Mouse (Mus musculus) B cell, adult 2 months (primary cell): ENCODE measurements around the gene Cgrrf1.
"Not testable (repeated sequence)": the region's sequence is repeated elsewhere in the genome, so short reads cannot be mapped to it uniquely, and the experiment has no call there.

ENCODE experiments used
- DNase-seq, 2 experiments: peaks; one replicate each; pipeline ENCODE4 v3.0.0; 2022

The Cgrrf1 gene

DNA sequence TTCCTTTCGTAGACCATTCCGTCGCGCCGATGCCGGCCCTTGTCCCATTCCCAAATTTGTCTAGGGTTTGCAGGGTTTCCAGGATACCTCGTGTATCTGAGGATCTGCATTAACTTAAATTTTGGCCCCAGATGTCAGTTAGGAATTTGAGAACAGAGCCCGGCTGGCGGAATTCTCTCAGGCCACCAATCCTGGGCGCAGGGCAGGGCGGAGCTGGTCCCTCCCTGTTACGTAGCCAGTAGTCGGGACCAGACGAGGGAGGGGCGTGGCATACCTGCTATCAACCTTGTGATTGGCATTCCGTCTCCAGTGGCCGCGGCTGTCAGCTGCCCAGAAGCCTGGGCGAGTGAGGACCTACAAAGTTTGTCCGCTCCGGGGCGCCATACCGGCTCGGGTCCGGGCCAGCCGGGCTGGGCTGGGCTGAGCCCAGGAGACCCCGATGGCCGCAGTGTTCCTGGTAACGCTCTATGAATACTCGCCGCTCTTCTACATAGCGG, at the start of gene Cgrrf1:
Cgrrf1 (plus strand) TSS at position 289 of the 497 bp plus-strand sequence.
- DNase-seq = peak; percentile 91 to 93

DNA sequence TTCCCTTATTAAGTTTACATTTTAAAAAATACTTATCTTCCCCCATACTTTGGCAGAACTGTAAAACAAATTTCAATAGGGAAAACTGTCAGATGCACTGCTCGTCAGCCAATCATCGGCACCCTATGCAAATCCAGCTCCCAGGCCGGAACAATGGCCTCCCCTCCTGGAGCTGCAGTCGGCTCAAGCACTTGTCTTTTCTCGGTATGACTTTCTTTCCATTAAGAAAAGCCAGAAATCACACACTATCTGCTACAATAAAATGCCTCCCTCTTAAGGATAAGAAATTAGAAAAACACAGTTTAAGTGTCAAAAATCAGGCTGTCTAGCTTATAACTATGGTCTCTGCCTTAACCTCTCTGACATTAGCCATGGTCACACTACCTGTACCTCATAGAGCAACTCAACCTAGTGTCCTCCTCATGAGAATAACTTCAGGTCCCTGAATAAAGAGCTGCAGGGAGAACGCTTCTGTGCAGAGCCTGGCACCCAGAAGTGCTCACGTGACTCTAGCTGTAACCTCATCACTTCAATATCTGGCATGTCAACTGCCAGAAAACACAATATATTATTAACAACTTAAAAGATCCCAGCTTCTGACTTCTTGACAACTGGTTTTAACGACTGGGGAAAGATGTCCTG, 49.6 kb upstream of the Cgrrf1 start:
- no peak for DNase-seq

DNA sequence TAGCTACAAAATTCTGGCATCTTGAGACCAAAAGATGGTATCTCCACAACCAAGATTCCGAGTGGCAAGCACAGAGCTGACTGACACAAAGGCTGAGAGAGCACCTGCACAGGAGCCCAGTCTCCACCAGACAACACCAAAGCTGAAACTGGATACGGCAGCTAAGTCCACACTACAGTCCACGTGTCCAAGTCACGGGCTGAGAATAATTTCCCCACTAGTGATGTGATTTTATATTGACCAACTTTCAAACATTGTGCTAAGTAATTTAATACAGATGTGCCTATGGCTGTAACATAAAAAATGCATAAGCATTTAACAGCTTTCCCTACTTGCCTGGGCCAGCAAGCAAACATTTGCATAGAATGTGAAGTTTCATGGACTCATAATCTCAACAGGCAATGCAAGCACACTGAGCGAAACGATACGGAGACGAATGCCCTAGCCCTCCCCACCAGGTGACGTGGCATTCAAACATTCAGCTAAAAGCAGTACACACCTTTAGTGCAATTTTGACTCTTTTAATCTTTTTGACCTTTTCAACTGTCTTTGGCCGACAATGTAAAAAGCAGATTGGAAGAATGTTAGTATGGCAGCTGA, 48.5 kb upstream of the Cgrrf1 start:
- DNase-seq = no peak

DNA sequence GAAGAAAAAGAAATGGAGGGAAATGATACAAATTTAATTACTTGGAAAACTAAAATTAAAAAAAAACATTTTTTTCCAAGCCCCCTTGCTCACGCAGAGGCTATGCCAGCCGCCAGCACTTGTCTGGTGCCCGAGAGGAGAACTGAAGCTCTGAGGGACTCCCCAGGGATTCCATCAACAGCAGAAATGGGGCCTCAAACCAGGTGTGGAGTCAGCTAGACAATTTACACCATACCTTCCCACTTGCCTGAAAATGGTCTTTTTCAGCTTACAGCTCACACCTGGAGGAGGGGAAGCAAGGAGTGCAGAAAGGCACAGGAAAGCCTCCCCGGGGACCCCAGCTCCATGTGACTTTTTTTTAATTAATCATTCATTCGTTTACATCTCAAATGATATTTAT, 46.7 kb upstream of the Cgrrf1 start:
- DNase-seq = peak in 1 of 2 experiments; percentile 30

DNA sequence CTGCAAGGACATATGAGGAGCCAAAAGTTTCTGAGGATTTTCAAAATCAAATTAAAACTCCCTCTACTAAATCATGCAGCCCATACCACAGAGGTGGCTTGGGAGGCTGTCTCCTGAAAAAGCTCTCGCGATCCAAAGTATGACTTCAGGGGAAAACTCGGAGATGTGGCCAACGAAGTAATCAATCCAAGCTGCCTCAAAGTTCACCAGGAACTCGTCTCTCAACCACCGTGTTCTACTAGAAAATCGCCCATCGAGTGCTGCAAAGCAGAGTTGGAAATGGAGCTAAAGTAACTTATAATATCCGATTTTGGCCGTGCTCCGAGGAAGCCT, 44.5 kb upstream of the Cgrrf1 start:
- no peak for DNase-seq

DNA sequence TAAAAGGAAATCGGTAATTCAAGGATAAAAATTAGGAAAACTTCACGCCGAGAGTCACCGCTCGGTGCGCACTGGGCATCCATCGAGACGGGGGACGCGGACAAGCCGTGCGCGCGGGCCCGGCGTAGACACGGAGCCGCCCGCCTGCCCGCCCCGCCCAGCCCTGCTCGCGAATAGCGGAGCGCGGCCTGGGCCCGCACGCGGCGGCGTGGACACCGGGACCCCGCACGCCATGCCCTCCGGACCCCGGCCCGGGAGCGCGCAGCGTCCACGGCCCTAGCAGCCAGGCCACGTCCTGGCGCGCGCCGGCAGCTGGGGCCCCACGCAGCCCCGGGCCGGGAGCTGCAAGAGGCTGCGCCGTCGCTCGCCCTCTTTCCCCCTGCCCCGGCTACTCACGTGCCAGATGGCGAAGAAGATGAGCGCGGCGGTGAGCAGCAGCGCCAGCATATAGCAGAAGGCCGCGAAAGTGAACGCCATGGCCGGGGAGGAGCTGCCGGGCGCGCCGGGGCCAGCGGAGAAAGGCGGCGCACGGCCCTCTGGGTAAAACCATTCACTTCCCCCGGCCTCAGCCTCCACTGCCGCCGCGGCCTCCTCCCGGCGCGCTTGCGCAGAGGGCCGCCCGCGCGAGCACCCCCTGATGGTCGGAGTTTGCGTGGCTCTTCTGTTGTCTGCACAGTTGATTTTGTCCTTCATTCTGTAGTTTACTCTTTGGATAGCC, 44.0 kb upstream of the Cgrrf1 start, which contains the start of gene Cnih1:
Cnih1 (minus strand) TSS at position 625 of the 718 bp plus-strand sequence.
- DNase-seq = peak; percentile 94 to 96

DNA sequence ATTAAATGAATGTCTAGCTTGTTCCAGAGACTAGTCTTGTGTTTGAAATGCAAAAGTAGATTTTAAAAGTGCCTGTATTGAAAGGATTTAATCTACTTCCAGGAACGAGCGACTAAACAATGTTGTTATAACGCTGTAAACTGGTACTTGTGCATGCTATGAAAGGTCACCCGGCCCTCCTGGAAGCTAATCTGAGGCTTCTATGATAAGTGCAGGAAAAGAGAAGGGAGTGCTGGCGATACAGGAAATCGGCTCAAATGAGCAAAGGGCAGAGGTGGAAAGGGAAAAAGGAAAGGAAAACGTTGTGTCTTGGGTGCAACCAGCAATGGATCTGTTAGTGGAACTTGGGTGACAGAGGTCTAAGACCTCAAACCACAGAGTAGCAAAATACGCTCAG, 43.4 kb upstream of the Cgrrf1 start:
- peak in 1 of 2 experiments; percentile 19 for DNase-seq

DNA sequence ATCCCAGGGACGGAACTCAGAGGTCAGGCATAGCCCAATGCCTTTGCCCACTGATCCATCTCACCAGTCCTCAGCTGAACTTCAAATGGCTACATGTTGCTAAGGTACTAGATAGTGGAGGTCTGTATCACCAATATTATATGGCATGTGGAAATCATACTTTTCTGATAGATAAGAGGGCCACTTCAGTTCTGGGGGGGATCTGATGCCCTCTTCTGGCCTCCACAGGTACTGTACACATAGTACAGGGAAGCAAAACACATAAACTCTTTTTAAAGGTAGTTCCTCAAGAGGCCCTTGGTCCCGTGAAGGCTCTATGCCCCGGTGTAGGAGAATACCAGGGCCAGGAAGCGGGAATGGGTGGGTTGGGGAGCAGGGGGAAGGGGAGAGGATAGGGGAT, 41.6 kb upstream of the Cgrrf1 start:
- DNase-seq = peak; percentile 56 to 64

DNA sequence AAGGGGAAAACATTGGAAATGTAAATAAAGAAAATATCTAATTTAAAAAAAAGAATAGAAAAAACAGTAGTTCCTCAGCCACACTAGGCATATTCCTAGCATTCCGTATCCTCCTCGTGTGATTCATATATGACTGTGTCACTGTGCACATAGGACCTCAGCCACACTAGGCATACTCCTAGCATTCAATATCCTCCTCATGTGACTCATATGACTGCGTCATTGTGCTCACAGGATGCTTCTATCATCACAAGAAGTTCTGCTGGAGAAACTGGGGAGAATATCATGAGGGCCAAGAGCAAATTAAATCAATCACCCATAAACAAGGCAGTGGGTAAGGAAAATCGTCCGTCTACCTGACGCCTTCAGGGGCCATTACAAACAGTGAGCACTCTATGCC, 41.2 kb upstream of the Cgrrf1 start:
- DNase-seq = no peak

DNA sequence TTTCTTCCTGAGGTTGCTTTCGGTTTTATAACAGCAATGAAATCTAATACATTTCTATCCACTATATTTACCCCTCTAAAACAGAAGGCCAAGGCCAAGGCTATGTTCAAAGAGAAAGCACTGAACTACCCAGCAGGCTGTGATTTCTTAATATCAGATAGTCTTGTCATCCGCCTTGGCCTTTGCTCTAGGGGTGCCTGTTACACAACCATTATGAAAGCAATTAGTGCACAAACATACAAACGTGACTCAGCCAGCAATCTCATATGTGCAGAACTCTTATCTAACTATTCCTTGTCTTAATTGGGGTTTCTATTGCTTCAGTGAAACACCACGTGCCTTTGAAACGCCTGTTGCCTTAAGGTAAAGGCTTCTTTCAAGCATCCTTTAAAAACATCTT, 37.8 kb upstream of the Cgrrf1 start:
- DNase-seq = no peak

DNA sequence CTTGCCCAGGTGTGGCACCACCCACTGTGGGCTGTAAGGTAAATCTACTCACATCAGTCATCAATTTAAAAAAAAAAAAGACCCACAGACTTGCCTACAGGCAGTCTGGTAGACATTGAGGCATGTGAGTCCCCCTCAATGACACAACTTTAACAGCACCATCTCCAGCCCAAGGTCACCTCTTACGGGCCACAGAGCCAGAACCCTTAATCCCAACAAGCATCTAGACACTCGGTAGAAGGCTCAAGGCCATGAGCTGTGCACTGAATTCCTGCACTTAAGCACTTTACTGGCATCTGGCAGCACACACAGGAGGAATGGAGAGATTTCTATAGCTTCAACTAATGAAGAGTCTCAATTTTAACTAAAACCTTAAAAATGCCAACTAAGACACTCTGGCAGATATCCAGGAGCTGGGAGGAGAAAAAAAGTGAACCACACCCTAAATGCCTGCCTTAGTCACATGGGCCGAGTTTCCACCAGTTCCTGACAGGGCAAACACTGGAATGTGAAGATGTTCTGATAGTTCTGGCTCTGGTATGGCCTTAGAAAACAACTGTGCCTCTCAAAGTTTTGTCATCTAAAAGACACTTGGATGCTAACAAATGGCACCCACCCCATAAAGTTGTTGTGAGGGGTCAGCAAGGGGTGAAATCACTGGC, 31.1 kb upstream of the Cgrrf1 start:
- DNase-seq = no peak

DNA sequence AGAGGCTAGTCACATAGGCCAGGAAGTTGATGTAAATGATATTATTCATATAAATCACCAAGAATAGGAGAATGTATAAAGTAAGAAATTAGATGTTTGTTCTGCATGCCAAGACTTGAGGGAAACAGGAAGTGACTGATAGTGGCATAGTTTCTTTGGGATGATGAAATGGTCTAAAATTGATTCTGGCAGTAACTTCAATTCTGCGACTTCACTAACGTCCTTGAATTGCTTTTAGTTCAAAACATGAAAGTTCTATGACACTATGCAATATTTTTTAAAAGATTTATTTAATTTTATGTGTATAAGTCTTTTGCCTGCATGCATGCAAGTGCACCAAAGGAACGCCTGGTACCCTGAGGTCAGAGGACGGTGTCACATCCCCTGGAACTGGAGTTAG, 28.7 kb upstream of the Cgrrf1 start:
- DNase-seq = no peak

DNA sequence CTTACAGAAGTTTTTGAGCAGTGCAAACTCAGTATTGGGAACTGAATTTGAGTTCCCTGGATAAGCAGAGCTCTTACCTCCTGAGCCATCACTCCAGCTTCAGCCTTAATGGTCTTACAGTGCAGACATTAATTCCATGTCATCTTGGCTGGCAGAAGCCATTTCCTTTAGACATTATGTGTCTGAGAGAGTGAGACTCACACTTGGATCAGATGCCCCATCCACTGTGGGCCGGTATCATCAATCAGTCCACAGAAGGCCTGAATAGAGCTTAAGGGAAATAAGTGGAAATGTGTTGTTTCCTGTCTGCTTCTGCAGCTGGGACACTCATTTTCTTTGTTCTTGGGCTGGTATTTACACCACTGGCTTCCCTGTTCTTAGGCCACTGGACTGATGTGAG, 28.1 kb upstream of the Cgrrf1 start:
- DNase-seq = no peak

DNA sequence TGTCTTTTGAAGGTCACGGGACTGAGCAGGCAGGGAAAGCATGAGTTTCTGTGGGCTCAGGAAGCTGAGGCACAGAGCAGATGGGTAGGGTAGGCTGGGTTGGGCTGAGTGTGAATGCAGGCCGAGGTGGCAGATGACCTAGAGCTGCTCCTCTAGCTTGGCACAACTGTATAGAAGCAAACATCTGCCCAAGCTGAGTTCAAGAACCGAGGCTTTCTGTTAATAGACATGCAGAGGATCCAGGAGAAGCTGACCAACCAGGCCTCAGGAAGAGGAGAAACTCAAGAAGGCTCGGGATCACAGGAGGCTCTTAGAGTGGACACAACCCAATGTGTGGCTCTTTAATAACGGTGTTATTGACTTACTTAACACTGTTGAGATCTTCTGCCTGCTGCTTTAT, 25.7 kb upstream of the Cgrrf1 start:
- DNase-seq = no peak

DNA sequence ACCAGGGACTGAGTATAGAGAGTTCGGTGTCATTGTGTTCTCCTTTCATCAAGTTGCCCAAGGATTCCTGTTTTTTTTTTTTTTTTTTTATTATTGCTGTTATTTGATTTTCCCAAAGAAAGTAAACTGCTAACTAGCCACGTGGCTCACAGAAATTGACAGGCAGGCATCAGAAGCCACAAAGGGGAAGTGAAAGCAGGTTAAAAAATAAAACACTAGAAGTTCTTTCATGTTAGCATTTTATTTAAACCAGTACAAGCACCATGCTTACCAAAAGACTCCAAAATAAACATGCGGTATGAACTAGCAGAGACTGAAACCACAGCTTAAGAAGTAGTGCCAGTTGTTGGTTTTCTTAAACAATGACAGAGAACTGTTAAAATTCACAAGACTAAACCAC, 24.0 kb upstream of the Cgrrf1 start:
- DNase-seq = peak; percentile 47 to 54

DNA sequence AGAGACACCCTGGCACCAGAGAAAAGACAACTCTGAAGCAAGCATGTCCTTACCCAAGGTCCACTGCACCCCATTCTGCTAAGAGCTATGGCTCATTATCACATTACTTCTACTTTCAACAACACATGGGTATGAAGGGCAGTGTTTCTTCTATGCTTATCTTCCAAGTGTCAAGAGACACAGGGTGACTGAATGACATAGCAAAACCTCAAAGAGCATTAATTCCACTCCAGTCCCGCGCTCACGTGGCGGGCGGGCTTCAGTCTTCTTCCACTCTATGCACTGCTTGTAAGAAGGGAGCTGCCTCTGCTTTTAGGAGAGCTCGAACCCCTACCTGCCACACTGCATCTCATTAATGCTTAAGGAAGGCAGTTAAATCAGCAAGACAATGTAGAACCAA, 16.3 kb upstream of the Cgrrf1 start:
- no peak for DNase-seq

DNA sequence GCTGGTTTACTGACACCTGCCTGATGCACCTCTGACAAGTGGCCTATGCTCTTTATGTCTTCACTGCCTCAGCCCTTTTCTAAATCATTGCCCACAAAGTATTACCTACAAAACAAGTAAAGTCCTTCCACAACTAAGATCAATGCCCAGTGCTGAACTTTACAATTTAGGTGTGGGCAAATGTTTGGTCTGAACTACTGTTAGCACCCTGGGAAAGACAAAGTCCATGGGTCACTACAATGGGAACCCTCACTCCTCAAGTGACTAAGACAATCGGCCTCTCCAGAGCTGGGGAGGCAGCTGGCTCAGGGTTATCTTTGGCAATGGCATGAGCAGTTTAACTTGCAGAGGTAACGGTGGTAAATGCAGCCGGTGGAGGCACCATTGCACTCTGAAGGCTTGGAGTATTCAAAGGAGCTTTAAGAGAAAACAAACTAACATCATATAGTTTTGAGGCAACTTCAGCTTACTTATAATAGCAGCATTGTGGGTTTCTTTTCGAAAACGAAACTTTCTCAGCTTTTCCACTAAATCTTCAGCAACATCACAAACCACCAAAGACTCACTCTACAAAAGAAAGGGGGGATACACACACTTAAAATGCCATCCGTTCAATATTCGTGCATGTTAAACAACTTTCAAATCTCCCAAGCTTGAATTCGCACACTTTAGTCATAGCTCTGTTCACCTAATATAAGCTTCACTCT, 14.9 kb upstream of the Cgrrf1 start:
- no peak for DNase-seq

DNA sequence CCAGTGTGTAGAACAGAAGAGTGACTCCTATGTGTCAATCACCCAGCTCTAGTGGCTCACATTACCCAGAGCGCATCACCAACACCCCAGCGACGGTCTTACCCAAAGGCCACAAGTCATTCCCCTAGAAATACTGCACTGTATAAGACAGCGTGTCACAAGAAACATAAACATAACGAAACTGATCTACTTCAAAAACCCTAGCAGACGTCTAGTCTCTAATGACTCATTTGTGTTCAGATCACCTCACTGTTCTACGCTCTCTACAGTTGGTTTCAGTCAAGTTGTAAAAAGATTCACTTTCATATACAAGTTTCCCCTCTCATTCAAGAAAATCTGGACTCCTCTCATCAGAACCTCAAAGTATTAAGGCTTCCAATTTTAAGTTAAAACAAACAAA, 13.2 kb upstream of the Cgrrf1 start:
- DNase-seq = no peak

DNA sequence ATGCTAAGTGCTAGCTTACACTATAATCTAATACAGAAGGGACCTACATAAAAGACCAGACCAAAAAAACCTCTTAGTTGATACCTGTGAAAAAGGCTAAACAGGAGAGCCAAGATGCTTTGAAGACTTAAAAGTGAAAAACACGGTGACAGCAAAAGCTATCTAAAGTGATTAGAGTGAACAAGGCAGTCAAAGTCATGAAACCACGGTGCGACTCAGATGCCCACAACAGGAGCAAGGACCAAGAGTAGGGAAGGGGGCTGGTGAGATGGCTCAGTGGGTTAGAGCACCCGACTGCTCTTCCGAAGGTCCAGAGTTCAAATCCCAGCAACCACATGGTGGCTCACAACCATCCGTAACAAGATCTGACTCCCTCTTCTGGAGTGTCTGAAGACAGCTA, 12.0 kb upstream of the Cgrrf1 start:
- not testable (repeated sequence) for DNase-seq

DNA sequence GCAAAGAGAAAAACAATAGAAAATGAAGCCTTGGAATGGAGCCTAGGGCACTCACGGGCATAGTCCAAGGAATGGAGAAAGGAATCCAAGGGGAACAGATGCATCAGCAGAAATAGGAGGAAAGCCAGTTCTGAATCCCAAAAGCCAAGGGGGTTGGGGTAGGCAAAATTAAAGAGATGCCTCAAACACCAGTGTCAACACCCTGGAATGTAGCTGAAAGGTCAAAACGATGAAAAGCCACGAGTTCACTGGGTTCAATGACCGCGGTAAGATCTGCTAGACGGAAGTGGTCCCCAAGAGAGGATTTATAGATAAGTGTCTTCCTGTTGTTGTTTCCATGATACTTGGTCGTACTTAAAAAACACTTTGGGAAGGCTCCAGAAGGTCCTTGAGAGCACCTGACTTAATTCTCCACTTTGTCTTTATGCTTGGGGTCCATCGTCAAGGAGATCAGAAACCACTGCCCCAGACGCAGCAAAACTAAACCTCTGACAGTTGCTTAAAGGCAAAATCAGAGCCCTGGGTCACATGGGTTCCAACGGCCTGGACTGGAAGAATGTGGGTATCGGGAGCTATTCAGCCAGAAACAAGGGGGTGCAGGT, 10.6 kb upstream of the Cgrrf1 start:
- no peak for DNase-seq

DNA sequence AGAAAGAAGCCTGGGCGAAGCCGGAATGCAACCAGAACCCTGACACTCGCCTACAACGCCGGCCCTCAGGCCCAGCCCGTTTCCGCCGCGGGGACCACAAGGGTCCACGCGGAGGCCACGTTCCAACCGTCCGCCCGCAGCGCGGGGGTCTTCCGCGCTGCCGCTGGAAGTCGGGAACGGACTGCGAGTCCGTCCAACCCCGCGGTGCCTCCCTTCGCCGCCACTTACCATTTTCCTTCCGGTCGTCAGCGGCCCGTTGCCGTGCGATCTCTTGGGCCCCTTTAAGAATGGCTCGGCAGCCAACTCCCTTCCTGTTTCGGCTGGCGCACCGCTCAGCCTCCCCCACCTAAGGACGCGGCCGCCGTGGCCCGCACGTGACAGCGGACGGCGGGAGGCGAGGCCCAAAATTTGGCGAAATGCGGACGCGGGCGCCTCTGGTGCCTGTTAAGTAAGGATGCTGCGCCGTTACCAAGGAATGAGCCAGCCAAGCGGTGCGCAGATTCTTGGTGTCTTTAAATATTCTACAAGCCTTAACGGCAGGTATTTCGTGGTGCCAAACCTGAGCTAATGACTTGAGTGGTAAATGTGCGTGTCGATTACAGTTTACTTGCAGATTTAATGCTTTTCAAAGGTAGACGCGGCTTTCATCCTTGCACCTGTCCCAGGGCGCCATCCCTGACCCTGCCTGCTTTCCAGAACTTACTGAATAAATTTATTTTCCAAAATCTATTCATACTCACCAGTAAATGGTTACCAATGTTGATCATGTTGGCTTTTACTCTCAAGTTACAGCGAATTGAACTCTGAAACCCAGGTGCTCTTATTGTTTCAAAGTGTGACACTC, 9.8 kb upstream of the Cgrrf1 start, which contains the start of gene Gmfb:
Gmfb (minus strand) TSS at position 370 of the 844 bp plus-strand sequence.
- peak; percentile 94 to 95 for DNase-seq
